Mouse (Mus musculus): ENCODE results near the gene Fam172a.

GRCm38 (mm10) chr13:78118715-78119114, 416.9 kb downstream of the Fam172a start:
- TF ChIP-seq POLR2A (IDR thresholded peaks at IDR 0.05; ENCODE audit: low read depth, low read length): no peak
- TF ChIP-seq CTCF (conservative IDR thresholded peaks at IDR 0.05; ENCODE audit: insufficient read depth, insufficient read length, low read depth, low read length): no peak
